Mouse (Mus musculus): ENCODE data around the gene S1pr2. TPM values are rescaled to one million over a fixed set of nuclear protein-coding genes. Genes with fewer than 3 reads are reported as not detected.

The S1pr2 gene
- 23.8 and 24.0 TPM in 2 replicates for polyA plus RNA-seq (2012; rRNA removed)

GRCm38 (mm10) chr9:20976216-20976960, at the start of gene S1pr2:
Gene S1pr2 (minus strand): TSS chr9:20976781.

GRCm38 (mm10) chr9:21015571-21016130, 39.1 kb upstream of the S1pr2 start, which contains the start of gene Icam1:
Gene Icam1 (plus strand): TSS chr9:21015985.

GRCm38 (mm10) chr9:21002627-21003551, 26.3 kb upstream of the S1pr2 start, which contains the start of gene Mrpl4:
Gene Mrpl4 (plus strand): TSS chr9:21002738.

GRCm38 (mm10) chr9:20959430-20959938, 17.1 kb downstream of the S1pr2 start, which contains the start of gene Dnmt1:
Gene Dnmt1 (minus strand): TSS chr9:20959888.

Other genes starting within 250 kb of the S1pr2 start
- gene Olfm2, start 230.4 kb downstream of the S1pr2 start, polyA plus RNA-seq (2012; rRNA removed): 23.7 and 27.4 TPM in 2 replicates
- 12.6 and 13.4 TPM in 2 replicates for gene Col5a3, start 161.7 kb downstream of the S1pr2 start, polyA plus RNA-seq (2012; rRNA removed)
- not detected in 2 replicates for gene Rdh8, start 158.3 kb downstream of the S1pr2 start, polyA plus RNA-seq (2012; rRNA removed)
- 143 and 180 TPM in 2 replicates for gene A230050P20Rik, start 108.1 kb downstream of the S1pr2 start, polyA plus RNA-seq (2012; rRNA removed)
- 7.6 and 8.4 TPM in 2 replicates for gene Angptl6, start 97.1 kb downstream of the S1pr2 start, polyA plus RNA-seq (2012; rRNA removed)
- gene Ppan, start 88.6 kb downstream of the S1pr2 start, polyA plus RNA-seq (2012; rRNA removed): 139 and 230 TPM in 2 replicates
- gene Eif3g, start 78.2 kb downstream of the S1pr2 start, polyA plus RNA-seq (2012; rRNA removed): 189 and 193 TPM in 2 replicates
- gene Dnmt1, start 16.9 kb downstream of the S1pr2 start, polyA plus RNA-seq (2012; rRNA removed): 43.4 and 50.3 TPM in 2 replicates
- gene Mrpl4, start 26.0 kb upstream of the S1pr2 start, polyA plus RNA-seq (2012; rRNA removed): 124 and 148 TPM in 2 replicates
- gene Icam1, start 39.2 kb upstream of the S1pr2 start, polyA plus RNA-seq (2012; rRNA removed): 17.7 and 18.5 TPM in 2 replicates
- 4.3 and 4.5 TPM in 2 replicates for gene Icam4, start 52.6 kb upstream of the S1pr2 start, polyA plus RNA-seq (2012; rRNA removed)
- 1.1 and 1.6 TPM in 2 replicates for gene Icam5, start 55.3 kb upstream of the S1pr2 start, polyA plus RNA-seq (2012; rRNA removed)
- 0.63 and 1.4 TPM in 2 replicates for gene Zglp1, start 90.3 kb upstream of the S1pr2 start, polyA plus RNA-seq (2012; rRNA removed)
- gene Gm49373, start 96.3 kb upstream of the S1pr2 start, polyA plus RNA-seq (2012; rRNA removed): 0.29 and 0.60 TPM in 2 replicates
- gene Fdx1l, start 96.8 kb upstream of the S1pr2 start, polyA plus RNA-seq (2012; rRNA removed): 118 and 142 TPM in 2 replicates
- gene Gm38431, start 115.2 kb upstream of the S1pr2 start, polyA plus RNA-seq (2012; rRNA removed): 35.3 and 58.9 TPM in 2 replicates
- 68.0 and 94.1 TPM in 2 replicates for gene Raver1, start 115.2 kb upstream of the S1pr2 start, polyA plus RNA-seq (2012; rRNA removed)
- gene Tyk2, start 154.5 kb upstream of the S1pr2 start, polyA plus RNA-seq (2012; rRNA removed): 31.5 and 34.2 TPM in 2 replicates
- gene Cdc37, start 173.2 kb upstream of the S1pr2 start, polyA plus RNA-seq (2012; rRNA removed): 51.8 and 56.6 TPM in 2 replicates
- gene Pde4a, start 188.9 kb upstream of the S1pr2 start, polyA plus RNA-seq (2012; rRNA removed): 9.7 and 9.9 TPM in 2 replicates

Data from ovary, adult 2 months (tissue).